Mouse (Mus musculus) limb, embryonic 13.5 days (tissue): ENCODE results near the gene Shd. TPM values are rescaled to one million over a fixed set of nuclear protein-coding genes. Genes with fewer than 3 reads are reported as not detected.
"Not testable (repeated sequence)": the region's sequence is repeated elsewhere in the genome, so short reads cannot be mapped to it uniquely, and the experiment has no call there.

Source experiments
- ATAC-seq: fragments of 200-750 bp; cut with Nextera tagmentation; 2 replicates; pipeline ENCODE4 v1.8.0; 2017; ENCODE audit warnings: low read depth, moderate number of reproducible peaks, moderate TSS enrichment; ENCODE audit not compliant: low FRiP score
- H3K27ac ChIP-seq: fragments of 300-500 bp; sonication (generic); 2 replicates; pipeline ENCODE4 v1.5.1; 2015; ENCODE audit warnings: inconsistent platforms, mild to moderate bottlenecking, moderate library complexity
- H3K27me3 ChIP-seq: fragments of 300-500 bp; sonication (generic); 2 replicates; pipeline ENCODE4 v1.6.1; 2015; ENCODE audit warnings: mild to moderate bottlenecking, inconsistent platforms
- H3K36me3 ChIP-seq: fragments of 300-500 bp; sonication (generic); 2 replicates; pipeline ENCODE4 v1.6.1; 2015; ENCODE audit warnings: inconsistent platforms, mild to moderate bottlenecking, moderate library complexity
- H3K4me1 ChIP-seq: fragments of 300-500 bp; sonication (generic); 2 replicates; pipeline ENCODE4 v1.6.1; 2015; ENCODE audit warnings: inconsistent platforms
- H3K4me2 ChIP-seq: fragments of 300-500 bp; sonication (generic); replicated peaks from 2 replicates; pipeline ENCODE4 v1.6.1; 2015; ENCODE audit warnings: inconsistent platforms, mild to moderate bottlenecking, moderate library complexity
- H3K4me3 ChIP-seq: fragments of 300-500 bp; sonication (generic); 2 replicates; pipeline ENCODE4 v1.5.1; 2015; ENCODE audit warnings: moderate library complexity, mild to moderate bottlenecking, inconsistent platforms
- H3K9ac ChIP-seq: fragments of 300-500 bp; sonication (generic); 2 replicates; pipeline ENCODE4 v1.6.1; 2015; ENCODE audit warnings: mild to moderate bottlenecking, inconsistent platforms
- H3K9me3 ChIP-seq: fragments of 300-500 bp; sonication (generic); 2 replicates; pipeline ENCODE4 v1.6.1; 2016; ENCODE audit warnings: inconsistent platforms
- WGBS: fragments of 180-500 bp; shearing (Covaris S2); methylation state at CpG from one replicate; pipeline ENCODE4 v1.1.7; 2015; 5-methylcytosine and 5-hydroxymethylcytosine counted together
- polyA plus RNA-seq: library from polyadenylated mRNA; unstranded; fragments of >200 nt; fragmentation: Nextera tagmentation; extraction: Ambion mirVana; gene quantifications from 2 replicates; pipeline ENCODE4 v1.2.1, GENCODE M21; 2015

Gene Shd
- polyA plus RNA-seq, result 50.4 and 50.7 TPM in 2 replicates

GRCm38 (mm10) chr17:55969966-55970891 is at the start of gene Shd:
Gene Shd (plus strand): TSS chr17:55970467.
- Histone ChIP-seq H3K36me3 (peaks cover 51% of the 10 kb centered on the region), H3K9me3 (no peaks in the 10 kb centered on the region), H3K9ac (peak within 1 kb of the TSS; percentile 80), H3K4me3 (peak within 1 kb of the TSS; percentile 62), H3K27me3 (0 out of 2 replicates have a peak, but pooled peaks cover 6% of the 10 kb centered on the region), H3K4me1 (peaks cover 18% of the 10 kb centered on the region), H3K27ac (no peak within 1 kb of the TSS), H3K4me2 (peak within 1 kb of the TSS; percentile 85)
- WGBS, result 9% methylated on average over 53 of the region's 55 CpGs
- ATAC-seq, result peak; percentile 41

- H3K4me1 ChIP-seq, result 0 out of 2 replicates have a peak, but pooled peaks cover 6% of the 10 kb centered on the region
- 0 out of 2 replicates have a peak, but pooled peaks cover 3% of the 10 kb centered on the region for H3K9me3 ChIP-seq
- ATAC-seq, result peak; percentile 97
These were observed 38.4 kb upstream of the Shd start for GRCm38 (mm10) chr17:55931553-55932502.

GRCm38 (mm10) chr17:55932635-55933034 is 37.6 kb upstream of the Shd start:
- WGBS, result 79% methylated on average over 2 of the region's 2 CpGs
- H3K4me1 ChIP-seq, result 0 out of 2 replicates have a peak, but pooled peaks cover 6% of the 10 kb centered on the region
- no peak for ATAC-seq
- 0 out of 2 replicates have a peak, but pooled peaks cover 6% of the 10 kb centered on the region for H3K9me3 ChIP-seq
- H3K9ac ChIP-seq, result peak overlapping the region; percentile 72; the same call in 1 of the 2 replicates
- H3K27ac ChIP-seq, result no peak overlapping the region
- no peaks in the 10 kb centered on the region for H3K27me3 ChIP-seq
- H3K36me3 ChIP-seq, result 0 out of 2 replicates have a peak, but pooled peaks cover 3% of the 10 kb centered on the region
- H3K4me2 ChIP-seq, result peak overlapping the region; percentile 75
- peak overlapping the region; percentile 64 for H3K4me3 ChIP-seq

More at GRCm38 (mm10) chr17:55931553-55932502, 38.4 kb upstream of the Shd start:
- Histone ChIP-seq H3K4me2 (peak overlapping the region; percentile 75), H3K9ac (peak overlapping the region; percentile 78), H3K27me3 (no peaks in the 10 kb centered on the region), H3K4me3 (peak overlapping the region; percentile 64), H3K36me3 (0 out of 2 replicates have a peak, but pooled peaks cover 3% of the 10 kb centered on the region), H3K27ac (peak overlapping the region; percentile 65)
- WGBS, result 3% methylated on average over 33 of the region's 33 CpGs

GRCm38 (mm10) chr17:55933191-55933590 is 37.1 kb upstream of the Shd start:
- ATAC-seq, result no peak
- Histone ChIP-seq H3K9ac (no peak overlapping the region), H3K27me3 (no peaks in the 10 kb centered on the region), H3K9me3 (0 out of 2 replicates have a peak, but pooled peaks cover 9% of the 10 kb centered on the region), H3K4me2 (peak overlapping the region; percentile 75), H3K36me3 (peaks cover 6% of the 10 kb centered on the region), H3K4me3 (0 out of 2 replicates have a peak overlapping the region, but pooled peaks have one; percentile 64), H3K27ac (no peak overlapping the region), H3K4me1 (0 out of 2 replicates have a peak, but pooled peaks cover 6% of the 10 kb centered on the region)
- 94% methylated on average over 15 of the region's 15 CpGs for WGBS

- H3K9me3 ChIP-seq, ATAC-seq, H3K4me1 ChIP-seq, H3K27me3 ChIP-seq: not testable (repeated sequence)
- Histone ChIP-seq H3K4me2 (peak overlapping the region; percentile 83), H3K4me3 (peak overlapping the region; percentile 53), H3K9ac (peak overlapping the region; percentile 72; the same call in 1 of the 2 replicates), H3K27ac (peak overlapping the region; percentile 55; the same call in 1 of the 2 replicates), H3K36me3 (peaks cover 18% of the 10 kb centered on the region)
- 34% methylated on average over 10 of the region's 10 CpGs for WGBS
These were observed 25.8 kb upstream of the Shd start for GRCm38 (mm10) chr17:55944387-55944865.

GRCm38 (mm10) chr17:55944866-55945682 is 25.2 kb upstream of the Shd start:
- not testable (repeated sequence) for H3K4me1 ChIP-seq, H3K9me3 ChIP-seq, H3K27me3 ChIP-seq
- Histone ChIP-seq H3K36me3 (peaks cover 12% of the 10 kb centered on the region), H3K9ac (peak overlapping the region; percentile 72), H3K4me2 (peak overlapping the region; percentile 83), H3K27ac (peak overlapping the region; percentile 91), H3K4me3 (peak overlapping the region; percentile 53)
- under 1% methylated on average over 56 of the region's 56 CpGs for WGBS
- peak; percentile 96 for ATAC-seq

- 0 out of 2 replicates have a peak, but pooled peaks cover 5% of the 10 kb centered on the region for H3K4me1 ChIP-seq
- H3K4me2 ChIP-seq, result peak overlapping the region; percentile 83
- ATAC-seq, result no peak
- no peaks in the 10 kb centered on the region for H3K9me3 ChIP-seq
- H3K27ac ChIP-seq, result peak overlapping the region; percentile 91; the same call in 1 of the 2 replicates
- peaks cover 9% of the 10 kb centered on the region; the same call in 1 of the 2 replicates for H3K27me3 ChIP-seq
- WGBS, result 20% methylated on average over 5 of the region's 5 CpGs
- H3K36me3 ChIP-seq, result peaks cover 6% of the 10 kb centered on the region
- H3K4me3 ChIP-seq, result peak overlapping the region; percentile 53
- H3K9ac ChIP-seq, result peak overlapping the region; percentile 72
These were observed 24.6 kb upstream of the Shd start for GRCm38 (mm10) chr17:55945696-55946095.

GRCm38 (mm10) chr17:55948647-55949046 is 21.6 kb upstream of the Shd start:
- Histone ChIP-seq H3K4me3 (no peak overlapping the region), H3K27ac (no peak overlapping the region), H3K4me1 (0 out of 2 replicates have a peak, but pooled peaks cover 5% of the 10 kb centered on the region), H3K9ac (no peak overlapping the region), H3K9me3 (no peaks in the 10 kb centered on the region), H3K36me3 (no peaks in the 10 kb centered on the region), H3K4me2 (no peak overlapping the region), H3K27me3 (peaks cover 22% of the 10 kb centered on the region; the same call in 1 of the 2 replicates)
- 85% methylated on average over 4 of the region's 4 CpGs for WGBS
- ATAC-seq, result no peak

GRCm38 (mm10) chr17:55949400-55949799 is 20.9 kb upstream of the Shd start, which contains the start of gene Zfp119b:
Gene Zfp119b (minus strand): TSS chr17:55949500.
- Histone ChIP-seq H3K4me1 (0 out of 2 replicates have a peak, but pooled peaks cover 5% of the 10 kb centered on the region), H3K4me3 (no peak within 1 kb of the TSS), H3K27ac (no peak within 1 kb of the TSS), H3K27me3 (peaks cover 30% of the 10 kb centered on the region), H3K4me2 (no peak within 1 kb of the TSS), H3K36me3 (no peaks in the 10 kb centered on the region), H3K9ac (no peak within 1 kb of the TSS), H3K9me3 (no peaks in the 10 kb centered on the region)
- 91% methylated on average over 2 of the region's 2 CpGs for WGBS
- no peak for ATAC-seq

GRCm38 (mm10) chr17:55950601-55951000 is 19.7 kb upstream of the Shd start:
- Histone ChIP-seq H3K4me2 (no peak overlapping the region), H3K27ac (no peak overlapping the region), H3K9ac (no peak overlapping the region), H3K4me3 (no peak overlapping the region), H3K9me3 (no peaks in the 10 kb centered on the region), H3K27me3 (peaks cover 42% of the 10 kb centered on the region), H3K36me3 (no peaks in the 10 kb centered on the region), H3K4me1 (0 out of 2 replicates have a peak, but pooled peaks cover 3% of the 10 kb centered on the region)
- no peak for ATAC-seq
- WGBS, result 70% methylated on average over 9 of the region's 9 CpGs
